Mouse (Mus musculus) kidney, adult 2 months (tissue): Measurements from ENCODE around the gene Dnajb12.

ENCODE experiments used
- CTCF ChIP-seq: fragments of 200-500 bp; conservative IDR thresholded peaks from 2 replicates; pipeline ENCODE4 v1.5.1; 2011; ENCODE audit warnings: low read depth, mild to moderate bottlenecking, control low read depth, low read length, moderate library complexity, mixed read lengths; ENCODE audit not compliant: insufficient read depth, insufficient read length
- POLR2A ChIP-seq: fragments of 200-500 bp; IDR thresholded peaks from one replicate; pipeline ENCODE4 v1.6.1; 2011; ENCODE audit warnings: low read depth, low read length, control low read depth

GRCm38 (mm10) chr10:59864232-59864875 lies 15.0 kb upstream of the Dnajb12 start:
- TF ChIP-seq POLR2A (no peak), CTCF (no peak)
